Mouse (Mus musculus): ENCODE measurements around the gene Zfp709. TPM values are rescaled to one million over a fixed set of nuclear protein-coding genes. Genes with fewer than 3 reads are reported as not detected.
"Not testable (repeated sequence)": the region's sequence is repeated elsewhere in the genome, so short reads cannot be mapped to it uniquely, and the experiment has no call there.

Zfp709 gene
- total and polyA plus RNA-seq, 3 experiments, result 3.0 to 7.2 TPM; not detected in 1

DNA sequence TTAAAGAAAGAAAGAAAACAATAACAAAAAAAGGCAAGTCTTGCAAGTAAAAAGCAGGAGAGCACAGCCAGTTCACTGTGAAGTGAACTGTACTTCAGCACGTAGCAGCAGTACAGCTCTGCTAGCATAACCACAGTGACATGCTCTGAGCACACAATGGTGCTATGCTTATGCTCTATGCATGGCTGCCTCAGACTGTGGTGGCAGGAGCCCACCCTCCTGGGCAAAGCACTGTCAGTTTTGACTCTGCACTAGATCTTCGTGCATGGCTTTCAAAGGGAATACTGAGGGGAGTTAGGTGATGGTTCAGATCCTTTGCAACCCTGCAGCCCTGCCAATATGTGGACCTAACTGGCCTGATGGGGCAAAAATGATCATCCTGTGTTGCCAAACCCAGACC, 24.5 kb upstream of the Zfp709 start:
- H3K79me2 ChIP-seq (ENCODE audit: control insufficient read depth, insufficient read depth, low read length, poor library complexity); H3K4me3 ChIP-seq (ENCODE audit: control insufficient read depth in 1 of 2, insufficient read depth in 1 of 2, low read depth in 2 of 2, low read length in 2 of 2); H3K27me3 ChIP-seq (ENCODE audit: control insufficient read depth in 1 of 2, insufficient read depth in 2 of 2, low read length in 2 of 2); H3K9ac ChIP-seq (ENCODE audit: control insufficient read depth, low read depth, low read length, poor library complexity, severe bottlenecking); H3K36me3 ChIP-seq (ENCODE audit: control insufficient read depth in 1 of 2, insufficient read depth in 2 of 2, low read length in 2 of 2); H3K4me1 ChIP-seq (ENCODE audit: control insufficient read depth in 1 of 2, insufficient read depth in 2 of 2, low read length in 2 of 2); H3K9me3 ChIP-seq (replicated peaks; ENCODE audit: insufficient read depth, low read length); DNase-seq (ENCODE audit: low read depth, low spot score); H3K27ac ChIP-seq (ENCODE audit: control insufficient read depth, low read depth, low read length): not testable (repeated sequence)

GRCm38 (mm10) chr8:71861551-71861950, 20.3 kb upstream of the Zfp709 start:
- H3K4me3 ChIP-seq (ENCODE audit: control insufficient read depth in 1 of 2, insufficient read depth in 1 of 2, low read depth in 2 of 2, low read length in 2 of 2); H3K9ac ChIP-seq (ENCODE audit: control insufficient read depth, low read depth, low read length, poor library complexity, severe bottlenecking); H3K36me3 ChIP-seq (ENCODE audit: control insufficient read depth in 1 of 2, insufficient read depth in 2 of 2, low read length in 2 of 2); H3K9me3 ChIP-seq (replicated peaks; ENCODE audit: insufficient read depth, low read length); H3K27ac ChIP-seq (ENCODE audit: control insufficient read depth, low read depth, low read length); H3K27me3 ChIP-seq (ENCODE audit: control insufficient read depth in 1 of 2, insufficient read depth in 2 of 2, low read length in 2 of 2); DNase-seq (ENCODE audit: low read depth, low spot score); H3K4me1 ChIP-seq (ENCODE audit: control insufficient read depth in 1 of 2, insufficient read depth in 2 of 2, low read length in 2 of 2); H3K79me2 ChIP-seq (ENCODE audit: control insufficient read depth, insufficient read depth, low read length, poor library complexity): not testable (repeated sequence)

- not testable (repeated sequence) for H3K79me2 ChIP-seq (ENCODE audit: control insufficient read depth, insufficient read depth, low read length, poor library complexity); H3K4me1 ChIP-seq (ENCODE audit: control insufficient read depth in 1 of 2, insufficient read depth in 2 of 2, low read length in 2 of 2); H3K9me3 ChIP-seq (replicated peaks; ENCODE audit: insufficient read depth, low read length); DNase-seq (ENCODE audit: low read depth, low spot score); H3K27me3 ChIP-seq (ENCODE audit: control insufficient read depth in 1 of 2, insufficient read depth in 2 of 2, low read length in 2 of 2); H3K4me3 ChIP-seq (ENCODE audit: control insufficient read depth in 1 of 2, insufficient read depth in 1 of 2, low read depth in 2 of 2, low read length in 2 of 2); H3K9ac ChIP-seq (ENCODE audit: control insufficient read depth, low read depth, low read length, poor library complexity, severe bottlenecking); H3K36me3 ChIP-seq (ENCODE audit: control insufficient read depth in 1 of 2, insufficient read depth in 2 of 2, low read length in 2 of 2); H3K27ac ChIP-seq (ENCODE audit: control insufficient read depth, low read depth, low read length)
Measured at GRCm38 (mm10) chr8:71862038-71862437, 19.8 kb upstream of the Zfp709 start.

- H3K27ac ChIP-seq (ENCODE audit: control insufficient read depth, low read depth, low read length); H3K4me1 ChIP-seq (ENCODE audit: control insufficient read depth in 1 of 2, insufficient read depth in 2 of 2, low read length in 2 of 2): not testable (repeated sequence)
Measured at GRCm38 (mm10) chr8:71900666-71901065, 18.8 kb downstream of the Zfp709 start.

GRCm38 (mm10) chr8:71903084-71903483, 21.3 kb downstream of the Zfp709 start:
- H3K36me3 ChIP-seq (ENCODE audit: control insufficient read depth in 1 of 2, insufficient read depth in 2 of 2, low read length in 2 of 2); H3K4me1 ChIP-seq (ENCODE audit: control insufficient read depth in 1 of 2, insufficient read depth in 2 of 2, low read length in 2 of 2); H3K9me3 ChIP-seq (replicated peaks; ENCODE audit: insufficient read depth, low read length); H3K79me2 ChIP-seq (ENCODE audit: control insufficient read depth, insufficient read depth, low read length, poor library complexity); H3K27ac ChIP-seq (ENCODE audit: control insufficient read depth, low read depth, low read length); DNase-seq (ENCODE audit: low read depth, low spot score); H3K4me3 ChIP-seq (ENCODE audit: control insufficient read depth in 1 of 2, insufficient read depth in 1 of 2, low read depth in 2 of 2, low read length in 2 of 2); H3K27me3 ChIP-seq (ENCODE audit: control insufficient read depth in 1 of 2, insufficient read depth in 2 of 2, low read length in 2 of 2); H3K9ac ChIP-seq (ENCODE audit: control insufficient read depth, low read depth, low read length, poor library complexity, severe bottlenecking): not testable (repeated sequence)

More at GRCm38 (mm10) chr8:71900666-71901065, 18.8 kb downstream of the Zfp709 start:
- not testable (repeated sequence) for H3K9me3 ChIP-seq (replicated peaks; ENCODE audit: insufficient read depth, low read length); H3K27me3 ChIP-seq (ENCODE audit: control insufficient read depth in 1 of 2, insufficient read depth in 2 of 2, low read length in 2 of 2); H3K9ac ChIP-seq (ENCODE audit: control insufficient read depth, low read depth, low read length, poor library complexity, severe bottlenecking); H3K36me3 ChIP-seq (ENCODE audit: control insufficient read depth in 1 of 2, insufficient read depth in 2 of 2, low read length in 2 of 2); H3K4me3 ChIP-seq (ENCODE audit: control insufficient read depth in 1 of 2, insufficient read depth in 1 of 2, low read depth in 2 of 2, low read length in 2 of 2); DNase-seq (ENCODE audit: low read depth, low spot score); H3K79me2 ChIP-seq (ENCODE audit: control insufficient read depth, insufficient read depth, low read length, poor library complexity)

All from MEL (cell line).